Mouse (Mus musculus) limb, embryonic 14.5 days (tissue): Measurements from ENCODE around the gene Tph1. TPM values are rescaled to one million over a fixed set of nuclear protein-coding genes. Genes with fewer than 3 reads are reported as not detected.
"Not testable (repeated sequence)": the region's sequence is repeated elsewhere in the genome, so short reads cannot be mapped to it uniquely, and the experiment has no call there.

Experiments used
- ATAC-seq: fragments of 200-750 bp; cut with Nextera tagmentation; 2 replicates; pipeline ENCODE4 v1.8.0; 2017; ENCODE audit warnings: low read depth, moderate number of reproducible peaks, moderate TSS enrichment; ENCODE audit not compliant: low FRiP score
- DNase-seq: peaks from one replicate; pipeline ENCODE4 v3.0.0-alpha.2; 2015; ENCODE audit warnings: low spot score
- H3K27ac ChIP-seq: fragments of 300-500 bp; sonication (generic); replicated peaks from 2 replicates; pipeline ENCODE4 v1.5.1; 2014; ENCODE audit warnings: low read depth, mild to moderate bottlenecking, low read length, moderate library complexity, mixed read lengths
- H3K27me3 ChIP-seq: fragments of 300-500 bp; sonication (generic); 2 replicates; pipeline ENCODE4 v1.6.1; 2014; ENCODE audit warnings: low read length, mixed read lengths; ENCODE audit not compliant: control insufficient read depth, insufficient read depth
- H3K36me3 ChIP-seq: fragments of 300-500 bp; sonication (generic); 2 replicates; pipeline ENCODE4 v1.6.1; 2014; ENCODE audit warnings: mild to moderate bottlenecking, low read length, moderate library complexity, mixed read lengths; ENCODE audit not compliant: control insufficient read depth, insufficient read depth
- H3K4me1 ChIP-seq: fragments of 300-500 bp; sonication (generic); 2 replicates; pipeline ENCODE4 v1.6.1; 2014; ENCODE audit warnings: antibody characterized with exemption, low read length, mixed read lengths; ENCODE audit not compliant: control insufficient read depth, insufficient read depth
- H3K4me2 ChIP-seq: fragments of 300-500 bp; sonication (generic); replicated peaks from 2 replicates; pipeline ENCODE4 v1.6.1; 2014; ENCODE audit warnings: low read depth, mild to moderate bottlenecking, low read length, moderate library complexity; ENCODE audit not compliant: severe bottlenecking
- H3K4me3 ChIP-seq: fragments of 300-500 bp; sonication (generic); replicated peaks from 2 replicates; pipeline ENCODE4 v1.5.1; 2014; ENCODE audit warnings: low read length
- H3K9ac ChIP-seq: fragments of 300-500 bp; sonication (generic); 2 replicates; pipeline ENCODE4 v1.6.1; 2014; ENCODE audit warnings: mild to moderate bottlenecking, low read depth, low read length, moderate library complexity; ENCODE audit not compliant: severe bottlenecking
- H3K9me3 ChIP-seq: fragments of 300-500 bp; sonication (generic); 2 replicates; pipeline ENCODE4 v1.6.1; 2016; ENCODE audit warnings: low read length; ENCODE audit not compliant: control insufficient read depth
- POLR2A ChIP-seq: fragments of 200-500 bp; IDR thresholded peaks from 2 replicates; pipeline ENCODE4 v1.8.0; 2012; ENCODE audit warnings: inconsistent platforms, mild to moderate bottlenecking, moderate library complexity, borderline replicate concordance; ENCODE audit not compliant: insufficient read depth, insufficient read length; ENCODE audit errors: extremely low read depth
- WGBS: fragments of 180-500 bp; shearing (Covaris S2); extraction: QIAGEN DNeasy Blood & Tissue Kit; methylation state at CpG from one replicate; pipeline ENCODE4 v1.1.7; 2014; 5-methylcytosine and 5-hydroxymethylcytosine counted together
- polyA plus RNA-seq, 2 experiments: library from polyadenylated mRNA; depleted of rRNA in 1 of 2; stranded (reverse) in 1 of 2; unstranded in 1 of 2; fragments of >200 nt; fragmentation: Nextera tagmentation in 1 of 2; extraction: Ambion mirVana in 1 of 2; gene quantifications; 2 replicates each; pipeline versions ENCODE4 v1.2.1 to v1.2.3; 2012 to 2014

Tph1 gene
- polyA plus RNA-seq, 2 experiments, result 0.29 to 1.6 TPM

DNA sequence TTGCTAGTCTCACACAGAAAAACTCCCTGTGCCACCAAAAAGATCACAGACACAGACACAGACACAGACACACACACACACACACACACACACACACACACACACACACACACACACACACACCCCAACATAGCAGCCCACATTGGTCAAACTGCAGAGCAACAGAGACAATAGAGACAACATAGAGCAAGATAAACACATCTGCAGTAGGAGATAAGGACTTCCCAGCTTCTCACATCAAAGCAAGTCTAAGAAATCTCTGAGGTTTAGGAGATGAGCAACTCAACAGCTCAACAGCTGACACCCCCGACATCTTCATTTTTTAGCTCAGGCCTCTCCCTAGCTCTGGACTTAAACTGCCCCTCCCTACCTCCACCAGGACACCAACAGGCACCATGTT, 24.4 kb upstream of the Tph1 start:
- Histone ChIP-seq H3K4me1 (no peaks in the 10 kb centered on the region), H3K4me3 (no peak overlapping the region), H3K9me3 (no peaks in the 10 kb centered on the region), H3K4me2 (no peak overlapping the region), H3K27ac (no peak overlapping the region), H3K27me3 (no peaks in the 10 kb centered on the region), H3K9ac (no peak overlapping the region), H3K36me3 (peaks cover 67% of the 10 kb centered on the region)
- TF ChIP-seq POLR2A, result no peak
- ATAC-seq (no peak), DNase-seq (no peak)
- 89% methylated on average over 1 of the region's 1 CpGs for WGBS

DNA sequence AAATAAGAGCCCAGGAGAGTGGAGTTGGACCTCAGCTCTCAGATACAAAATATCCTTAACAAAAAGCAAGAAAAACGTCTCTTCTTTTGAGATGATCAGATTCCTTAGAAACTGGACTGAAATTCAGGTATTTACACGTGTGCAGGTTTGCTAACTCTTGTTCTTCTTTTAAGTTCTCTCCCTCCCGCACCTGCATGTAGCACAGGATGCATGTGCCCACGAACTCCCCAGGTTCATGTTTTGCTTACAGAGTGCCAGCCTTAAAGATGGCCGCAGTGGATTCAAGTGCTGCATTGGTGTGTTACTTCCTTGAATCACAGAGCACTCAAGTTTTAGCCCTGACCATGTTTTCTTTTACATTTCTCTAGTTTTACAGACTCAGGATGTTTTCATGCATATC, 14.5 kb upstream of the Tph1 start:
- no peak overlapping the region for H3K9ac ChIP-seq
- H3K4me1 ChIP-seq, result no peaks in the 10 kb centered on the region
- peaks cover 42% of the 10 kb centered on the region for H3K36me3 ChIP-seq
- no peak overlapping the region for H3K4me3 ChIP-seq
- H3K9me3 ChIP-seq, result no peaks in the 10 kb centered on the region
- H3K4me2 ChIP-seq, result no peak overlapping the region
- ATAC-seq, result no peak
- no peak overlapping the region for H3K27ac ChIP-seq
- 88% methylated on average over 5 of the region's 5 CpGs for WGBS
- no peak for DNase-seq
- no peaks in the 10 kb centered on the region for H3K27me3 ChIP-seq
- no peak for TF ChIP-seq POLR2A

- Histone ChIP-seq H3K36me3 (no peaks in the 10 kb centered on the region), H3K4me1 (no peaks in the 10 kb centered on the region), H3K9ac (no peak overlapping the region), H3K27ac (no peak overlapping the region), H3K4me3 (no peak overlapping the region), H3K27me3 (no peaks in the 10 kb centered on the region), H3K9me3 (no peaks in the 10 kb centered on the region), H3K4me2 (no peak overlapping the region)
- no peak for ATAC-seq
- TF ChIP-seq POLR2A, result no peak
- no peak for DNase-seq
Observed at GRCm38 (mm10) chr7:46680732-46681131, 8.4 kb upstream of the Tph1 start.

GRCm38 (mm10) chr7:46679044-46679443, 6.7 kb upstream of the Tph1 start:
- 80% methylated on average over 7 of the region's 7 CpGs for WGBS

DNA sequence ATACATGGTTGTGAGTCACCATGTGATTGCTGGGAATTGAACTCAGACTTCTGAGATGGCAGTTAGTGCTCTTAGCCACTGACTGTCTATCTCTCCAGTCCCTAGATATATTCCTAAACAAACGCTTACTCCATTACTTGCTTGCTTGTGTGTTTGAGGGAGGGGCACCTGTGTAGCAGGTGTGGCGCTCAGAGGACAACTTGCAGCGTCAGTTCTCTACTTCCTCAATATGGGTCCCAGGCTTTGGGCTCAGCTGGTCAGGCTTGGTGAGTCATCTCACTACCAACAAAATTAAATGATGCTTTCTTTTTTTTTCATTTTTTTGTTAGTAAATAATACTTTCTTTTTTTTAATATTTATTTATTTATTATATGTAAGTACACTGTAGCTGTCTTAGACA, 6.1 kb upstream of the Tph1 start:
- 80% methylated on average over 3 of the region's 3 CpGs for WGBS
- no peak overlapping the region for H3K4me2 ChIP-seq
- ATAC-seq (no peak), DNase-seq (no peak)
- no peak overlapping the region for H3K9ac ChIP-seq
- H3K9me3 ChIP-seq, result no peaks in the 10 kb centered on the region
- no peak for TF ChIP-seq POLR2A
- H3K27me3 ChIP-seq, result no peaks in the 10 kb centered on the region
- H3K4me3 ChIP-seq, result no peak overlapping the region
- H3K27ac ChIP-seq, result no peak overlapping the region
- H3K36me3 ChIP-seq, result no peaks in the 10 kb centered on the region
- H3K4me1 ChIP-seq, result no peaks in the 10 kb centered on the region

More at GRCm38 (mm10) chr7:46679044-46679443, 6.7 kb upstream of the Tph1 start:
- not testable (repeated sequence) for H3K4me2 ChIP-seq, H3K27ac ChIP-seq, H3K27me3 ChIP-seq, H3K9ac ChIP-seq, H3K4me3 ChIP-seq, DNase-seq, ATAC-seq, H3K4me1 ChIP-seq, H3K36me3 ChIP-seq, H3K9me3 ChIP-seq

DNA sequence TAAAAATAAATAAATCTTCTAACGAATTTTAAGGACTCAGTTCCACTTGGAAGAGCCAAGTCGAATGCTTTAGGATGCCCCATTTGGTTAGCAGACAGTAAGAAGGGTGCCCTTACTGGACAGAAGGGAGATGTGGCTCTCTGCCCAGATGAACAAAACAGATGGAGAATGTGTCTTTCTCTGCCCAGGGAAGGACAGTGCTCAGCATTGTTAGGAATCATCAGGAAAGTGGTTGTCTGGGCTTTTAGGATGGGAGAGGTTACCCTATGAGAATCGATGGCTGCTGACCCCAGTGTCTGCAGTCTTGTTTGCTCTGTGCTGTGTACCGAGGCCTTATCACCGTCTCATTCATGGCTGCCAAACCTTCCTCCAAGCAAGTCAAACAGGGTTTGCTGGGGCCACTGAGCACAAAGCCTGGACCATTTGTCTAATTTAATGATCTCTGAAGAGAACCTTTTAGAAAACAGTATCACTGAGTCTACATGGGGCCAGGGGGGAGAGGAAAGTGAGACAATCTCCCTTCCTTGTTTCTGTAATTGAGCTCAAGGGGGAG, 4.5 kb upstream of the Tph1 start:
- no peaks in the 10 kb centered on the region for H3K9me3 ChIP-seq
- H3K4me3 ChIP-seq, result no peak overlapping the region
- 69% methylated on average over 5 of the region's 5 CpGs for WGBS
- H3K27me3 ChIP-seq, result no peaks in the 10 kb centered on the region
- no peak overlapping the region for H3K27ac ChIP-seq
- no peak overlapping the region for H3K9ac ChIP-seq
- TF ChIP-seq POLR2A, result no peak
- no peaks in the 10 kb centered on the region for H3K4me1 ChIP-seq
- no peaks in the 10 kb centered on the region for H3K36me3 ChIP-seq
- ATAC-seq (no peak), DNase-seq (no peak)
- H3K4me2 ChIP-seq, result no peak overlapping the region
